In the genomic region with DNA sequence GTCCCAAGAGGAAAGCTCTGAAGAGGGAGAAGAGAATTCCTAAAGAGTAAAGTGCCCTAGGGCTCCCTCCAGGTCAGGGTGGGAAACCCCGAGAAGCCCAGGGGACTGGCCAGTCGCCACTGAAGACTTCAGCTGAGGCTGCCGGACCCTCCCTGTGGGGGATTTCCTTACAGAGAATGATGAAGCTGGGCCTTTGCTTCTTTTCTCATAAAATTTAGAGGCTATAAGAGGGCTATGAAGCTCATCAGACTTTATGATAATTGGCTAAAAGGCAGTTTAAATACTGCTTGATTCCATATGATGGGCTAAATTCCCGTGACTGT, we compare ENCODE assay signal across 13 mouse cellular contexts.
DNase-seq lines count a peak whose midpoint lies in the region; ATAC-seq lines count a peak whose summit lies in the region.
"Had no signal": no experiment of that assay in that cellular context is flagged by ENCODE, and none has a peak within 500 bp of the region (broad histone marks: within the 10 kb centered on the region; RNA-seq: fewer than 3 reads in every experiment).

No protein-coding gene starts in this region.

- H3K36me3 ChIP-seq in hindbrain, embryonic 12.5 days = no peaks in the 10 kb centered on the region
- no peaks in the 10 kb centered on the region for H3K36me3 ChIP-seq in midbrain, embryonic 15.5 days (replicated peaks)
- no peaks in the 10 kb centered on the region for H3K36me3 ChIP-seq in forebrain, embryonic 16.5 days (ENCODE audit: control insufficient read depth, insufficient read depth)
- H3K36me3 ChIP-seq: limb, embryonic 10.5 days; liver, embryonic 13.5 days had no signal

- WGBS in hindbrain, embryonic 12.5 days = 29% methylated on average over 4 of the region's 4 CpGs
- WGBS in midbrain, embryonic 15.5 days = 32% methylated on average over 4 of the region's 4 CpGs
- 42% methylated on average over 4 of the region's 4 CpGs for WGBS in forebrain, embryonic 16.5 days

- intact Hi-C loops in gastrocnemius, postnatal 14 days (cut with DNase I; ENCODE audit: low total_unique reads) = loop anchor here (5.0 kb wide), 1 partner anchor 56 kb away; no protein-coding TSS in a partner anchor

- H3K4me2 ChIP-seq in hindbrain, embryonic 12.5 days (replicated peaks) = no peak overlapping the region
- no peak overlapping the region for H3K4me2 ChIP-seq in midbrain, embryonic 15.5 days
- no peak overlapping the region for H3K4me2 ChIP-seq in forebrain, embryonic 16.5 days (ENCODE audit: low read length)
- H3K4me2 ChIP-seq: liver, embryonic 13.5 days had no signal

- no peak; the same call in 1 of the 2 replicates for ATAC-seq in hindbrain, embryonic 12.5 days (ENCODE audit: low FRiP score)
- ATAC-seq in midbrain, embryonic 15.5 days (replicated peaks) = no peak
- ATAC-seq in forebrain, embryonic 16.5 days = no peak
- ATAC-seq: intestine, postnatal 0 days had no signal

- peaks cover 4% of the 10 kb centered on the region for H3K9me3 ChIP-seq in hindbrain, embryonic 12.5 days (replicated peaks)
- peaks cover 3% of the 10 kb centered on the region; the same call in 1 of the 2 replicates for H3K9me3 ChIP-seq in midbrain, embryonic 15.5 days
- peaks cover 7% of the 10 kb centered on the region; the same call in 1 of the 2 replicates for H3K9me3 ChIP-seq in forebrain, embryonic 16.5 days (ENCODE audit: control insufficient read depth, low read length)
- H3K9me3 ChIP-seq: limb, embryonic 10.5 days had no signal

- H3K27me3 ChIP-seq in hindbrain, embryonic 12.5 days = no peaks in the 10 kb centered on the region
- H3K27me3 ChIP-seq in midbrain, embryonic 15.5 days (replicated peaks) = no peaks in the 10 kb centered on the region
- no peaks in the 10 kb centered on the region for H3K27me3 ChIP-seq in forebrain, embryonic 16.5 days (replicated peaks; ENCODE audit: control insufficient read depth, insufficient read depth, low read length)
- H3K27me3 ChIP-seq: liver, embryonic 13.5 days had no signal

- DNase-seq in gastrocnemius, postnatal 14 days = peak; percentile 11
- DNase-seq in gastrocnemius, postnatal 25 days = no peak
- peak; percentile 32 for DNase-seq in kidney, postnatal 10 days
- no peak for DNase-seq in kidney, adult 8-10 months
- DNase-seq in spleen, postnatal 14 days (ENCODE audit: low spot score in 2 of 2) = no peak
- DNase-seq: layer of hippocampus, postnatal 36 days; liver, embryonic 13.5 days; thymus, postnatal 36 days had no signal

- H3K4me1 ChIP-seq in hindbrain, embryonic 12.5 days = peaks cover 11% of the 10 kb centered on the region
- peaks cover 19% of the 10 kb centered on the region for H3K4me1 ChIP-seq in midbrain, embryonic 15.5 days
- H3K4me1 ChIP-seq in forebrain, embryonic 16.5 days (replicated peaks; ENCODE audit: control insufficient read depth, insufficient read depth, low read length) = no peaks in the 10 kb centered on the region
- H3K4me1 ChIP-seq: liver, embryonic 13.5 days had no signal

- no peak overlapping the region for H3K9ac ChIP-seq in hindbrain, embryonic 12.5 days
- H3K9ac ChIP-seq in midbrain, embryonic 15.5 days = no peak overlapping the region
- H3K9ac ChIP-seq in forebrain, embryonic 16.5 days (replicated peaks; ENCODE audit: low read depth, low read length) = no peak overlapping the region
- H3K9ac ChIP-seq: liver, embryonic 13.5 days had no signal

- H3K27ac ChIP-seq in hindbrain, embryonic 12.5 days = peak overlapping the region; percentile 45
- H3K27ac ChIP-seq in midbrain, embryonic 15.5 days = peak overlapping the region; percentile 67
- H3K27ac ChIP-seq in forebrain, embryonic 16.5 days (ENCODE audit: low read length) = no peak overlapping the region
- H3K27ac ChIP-seq: limb, embryonic 10.5 days; liver, embryonic 13.5 days had no signal

- no peak overlapping the region for H3K4me3 ChIP-seq in hindbrain, embryonic 12.5 days
- no peak overlapping the region for H3K4me3 ChIP-seq in midbrain, embryonic 15.5 days
- no peak overlapping the region for H3K4me3 ChIP-seq in forebrain, embryonic 16.5 days (replicated peaks; ENCODE audit: low read length)
- H3K4me3 ChIP-seq: limb, embryonic 10.5 days; liver, embryonic 13.5 days had no signal

Comparison
In these comparisons a context has a peak if more than half of its experiments do, and no peak if none do; other contexts are left out.
1. DNase-seq: peak in gastrocnemius, postnatal 14 days (single experiment) and kidney, postnatal 10 days (single experiment); none in gastrocnemius, postnatal 25 days (single experiment), kidney, adult 8-10 months (0 of 2) and spleen, postnatal 14 days (0 of 2).